Mouse (Mus musculus) kidney, adult 2 months (tissue): ENCODE data around the gene AL732309.1.

ENCODE experiments used
- CTCF ChIP-seq: fragments of 200-500 bp; conservative IDR thresholded peaks from 2 replicates; pipeline ENCODE4 v1.5.1; 2011; ENCODE audit warnings: low read depth, mild to moderate bottlenecking, control low read depth, low read length, moderate library complexity, mixed read lengths; ENCODE audit not compliant: insufficient read depth, insufficient read length
- POLR2A ChIP-seq: fragments of 200-500 bp; IDR thresholded peaks from one replicate; pipeline ENCODE4 v1.6.1; 2011; ENCODE audit warnings: low read depth, low read length, control low read depth

- TF ChIP-seq CTCF, result no peak
- no peak for TF ChIP-seq POLR2A
Observed at GRCm38 (mm10) chr2:25224766-25225752, 21.6 kb downstream of the AL732309.1 start.
